Mouse (Mus musculus) gastrocnemius, postnatal 14 days (tissue): ENCODE data around the gene Pask. TPM values are rescaled to one million over a fixed set of nuclear protein-coding genes. Genes with fewer than 3 reads are reported as not detected.

Experiments used
- DNase-seq: peaks from one replicate; pipeline ENCODE4 v3.0.0; 2021; ENCODE audit warnings: mixed read lengths
- intact Hi-C: fragments of 180-260 bp; cut with DNase I; formaldehyde crosslinking; loops from one replicate; pipeline ENCODE4 v1.15.1; 2025; ENCODE audit warnings: low total_unique reads
- microRNA-seq, 2 experiments: library from miRNA; unstranded; fragments of <30 nt; microRNA quantifications; one replicate each; pipeline ENCODE4 v1.2.0; 2021
- total RNA-seq, 2 experiments: library from RNA; stranded (reverse); gene quantifications; 2 replicates each; pipeline ENCODE4 v1.2.3; 2021

Gene Pask
- total RNA-seq, 2 experiments from 2014 or later, result 0.89 to 1.4 TPM

DNA sequence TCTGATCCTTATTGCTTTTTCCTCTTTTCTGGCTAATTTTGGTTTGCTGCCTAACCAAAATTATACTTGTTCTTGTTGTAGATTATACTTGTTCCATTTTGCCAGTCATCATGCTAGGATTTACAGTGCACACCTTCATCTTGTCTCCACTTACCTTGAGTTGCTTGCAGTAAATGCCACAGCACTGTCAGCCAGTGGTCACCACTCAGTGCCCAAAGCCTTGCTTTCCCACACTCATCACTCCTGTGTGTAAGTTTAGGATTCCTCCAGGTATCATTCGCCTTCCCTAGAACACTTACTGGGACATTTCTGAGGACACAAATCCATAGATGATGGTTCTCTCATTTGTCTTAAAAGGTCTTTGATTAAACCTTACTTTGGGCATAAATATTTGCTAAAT, 51.7 kb downstream of the Pask start:
- intact Hi-C loops, result no loop called here
- DNase-seq, result no peak

GRCm38 (mm10) chr1:93290956-93291355, 52.3 kb downstream of the Pask start:
- intact Hi-C loops, result no loop called here
- no peak for DNase-seq

DNA sequence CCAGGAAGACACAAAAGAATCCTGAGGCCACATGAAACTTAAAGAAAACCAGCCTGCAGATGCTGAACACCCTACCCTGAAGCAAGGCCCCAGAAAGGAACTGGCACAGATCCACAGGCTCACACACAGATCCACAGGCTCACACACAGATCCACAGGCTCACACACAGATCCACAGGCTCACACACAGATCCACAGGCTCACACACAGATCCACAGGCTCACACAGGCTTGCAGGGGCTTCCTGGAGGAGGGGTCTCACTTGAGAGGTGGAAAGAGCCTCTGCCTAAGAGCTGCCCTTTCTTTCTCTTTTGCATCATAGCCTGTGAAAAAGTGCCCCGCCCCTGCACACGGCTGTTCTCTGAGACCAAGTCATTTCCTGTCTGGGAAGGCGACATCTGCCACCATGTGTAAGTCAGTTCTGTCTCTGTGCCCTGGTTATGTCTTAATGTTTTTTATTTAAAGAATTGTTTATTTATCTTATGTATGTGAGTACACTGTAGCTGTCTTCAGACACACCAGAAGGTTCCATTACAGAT, 53.5 kb downstream of the Pask start:
- intact Hi-C loops, result no loop called here
- DNase-seq, result no peak

- intact Hi-C loops, result no loop called here
- DNase-seq, result no peak
Observed at GRCm38 (mm10) chr1:93277041-93277440, 66.2 kb downstream of the Pask start.

DNA sequence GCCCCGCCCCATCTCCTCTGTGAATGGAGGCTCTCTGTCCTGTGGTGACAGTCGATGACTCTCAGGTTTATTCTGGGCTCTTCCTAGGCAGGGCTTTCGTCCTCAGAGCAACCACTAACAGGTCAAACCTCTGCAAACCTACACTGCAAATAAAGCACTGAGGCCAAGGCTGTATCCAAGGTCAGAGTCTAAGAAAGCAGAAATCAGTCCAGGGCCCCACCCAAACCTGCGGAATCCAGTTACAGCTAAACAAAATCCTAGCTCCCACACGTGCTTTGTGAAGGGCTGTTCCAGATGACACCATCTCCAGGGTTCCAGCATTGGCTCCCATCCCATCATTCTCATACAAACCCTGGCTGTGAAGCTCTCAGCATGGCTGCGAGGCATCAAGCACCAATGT, 67.7 kb downstream of the Pask start:
- intact Hi-C loops, result no loop called here
- DNase-seq, result no peak

GRCm38 (mm10) chr1:93272409-93272821, 70.9 kb downstream of the Pask start:
- DNase-seq, result peak; percentile 25
- intact Hi-C loops, result no loop called here

GRCm38 (mm10) chr1:93271751-93272150, 71.5 kb downstream of the Pask start:
- no peak for DNase-seq
- intact Hi-C loops, result no loop called here

GRCm38 (mm10) chr1:93270516-93271240, 72.6 kb downstream of the Pask start:
- intact Hi-C loops, result no loop called here
- no peak for DNase-seq

DNA sequence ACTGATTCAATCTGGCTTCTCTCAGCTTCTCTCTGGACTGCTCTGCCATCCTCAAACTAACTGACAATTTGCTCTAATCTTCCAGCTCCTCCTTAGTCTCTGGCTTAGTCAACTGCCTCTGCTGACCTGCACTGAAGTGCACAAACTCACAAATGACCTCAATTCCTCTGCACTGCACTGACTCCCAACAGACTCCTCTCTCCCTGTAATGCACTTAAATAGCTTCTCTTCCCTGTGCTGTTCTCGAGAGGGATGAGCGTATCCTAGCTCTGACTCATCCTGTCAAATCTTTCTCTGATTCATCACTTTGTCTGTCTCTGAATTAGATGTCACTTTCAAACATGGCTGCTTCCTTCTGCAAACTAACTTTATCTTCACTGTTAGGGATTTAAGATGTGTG, 75.0 kb downstream of the Pask start:
- intact Hi-C loops, result no loop called here
- DNase-seq, result no peak

- intact Hi-C loops, result no loop called here
- DNase-seq, result no peak
Observed at GRCm38 (mm10) chr1:93267207-93267606, 76.1 kb downstream of the Pask start.

Small RNA genes within 50 kb of the gene (microRNA-seq; reads per million reads assigned to microRNA genes)
- 0 reads per million in 2 experiments for gene Mir6345
- gene Mir6901, result 0 reads per million in 2 experiments
- gene Mir6902, result 0 to 0.32 reads per million in 2 experiments

Other genes starting within 250 kb of the Pask start
- 1 to 10 TPM; 1.4 to 5.7 TPM for gene Kif1a, start 241.5 kb downstream of the Pask start, total RNA-seq
- not detected for gene Agxt, start 208.2 kb downstream of the Pask start, total RNA-seq
- not detected for gene 2310007B03Rik, start 182.5 kb downstream of the Pask start, total RNA-seq
- gene Crocc2, start 174.8 kb downstream of the Pask start, total RNA-seq, result not detected
- 1 to 10 TPM; 5.2 to 6.9 TPM for gene Sned1, start 107.6 kb downstream of the Pask start, total RNA-seq
- gene Mterf4, start 37.6 kb downstream of the Pask start, total RNA-seq, result 10 to 100 TPM in 1 of 2 experiments, 1 to 10 TPM in 1; 8.8 to 11.4 TPM
- gene Ppp1r7, start 628 bp downstream of the Pask start, total RNA-seq, result 10 to 100 TPM; 15.4 to 20.2 TPM
- not detected for gene Ano7, start 30.4 kb upstream of the Pask start, total RNA-seq
- 100 to 1,000 TPM; 220 to 231 TPM for gene Hdlbp, start 135.3 kb upstream of the Pask start, total RNA-seq
- gene Farp2, start 168.6 kb upstream of the Pask start, total RNA-seq, result 10 to 100 TPM; 11.5 to 14.4 TPM